Mouse (Mus musculus): ENCODE data around the gene Usp7.
"Not testable (repeated sequence)": the region's sequence is repeated elsewhere in the genome, so short reads cannot be mapped to it uniquely, and the experiment has no call there.

Gene Usp7

GRCm38 (mm10) chr16:8784753-8785152 is 7.4 kb downstream of the Usp7 start:
- in situ Hi-C loops (cut with MboI, MseI): loop anchor here in 1 of 2 experiments (10.0 to 25.0 kb wide), 2 partner anchors 1478 to 1570 kb away; no protein-coding TSS in a partner anchor

- in situ Hi-C loops (cut with MboI, MseI): loop anchor here in 1 of 2 experiments (10.0 to 25.0 kb wide), 2 partner anchors 1479 to 1571 kb away; no protein-coding TSS in a partner anchor
Measured at GRCm38 (mm10) chr16:8783198-8783913, 8.8 kb downstream of the Usp7 start.

DNA sequence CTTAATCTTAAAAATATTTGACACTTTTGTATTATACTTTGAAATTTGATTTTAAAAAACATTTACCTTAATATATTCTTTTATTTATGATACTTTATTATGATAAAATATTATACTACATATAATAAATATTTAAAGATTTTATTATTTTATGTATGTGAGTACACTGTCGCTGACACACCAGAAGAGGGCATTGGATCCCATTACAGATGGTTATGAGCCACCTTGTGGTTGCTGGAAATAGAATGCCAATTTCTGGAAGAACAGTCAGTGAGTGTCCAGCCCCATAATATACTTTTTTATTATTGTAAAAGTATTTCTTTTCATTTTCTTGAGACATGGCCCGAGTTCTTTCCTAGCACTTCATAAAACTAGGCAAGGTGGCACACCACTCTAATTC is 10.4 kb downstream of the Usp7 start:
- in situ Hi-C loops (cut with MboI, MseI): loop anchor here in 1 of 2 experiments (10.0 to 25.0 kb wide), 2 partner anchors 1481 to 1573 kb away; no protein-coding TSS in a partner anchor

DNA sequence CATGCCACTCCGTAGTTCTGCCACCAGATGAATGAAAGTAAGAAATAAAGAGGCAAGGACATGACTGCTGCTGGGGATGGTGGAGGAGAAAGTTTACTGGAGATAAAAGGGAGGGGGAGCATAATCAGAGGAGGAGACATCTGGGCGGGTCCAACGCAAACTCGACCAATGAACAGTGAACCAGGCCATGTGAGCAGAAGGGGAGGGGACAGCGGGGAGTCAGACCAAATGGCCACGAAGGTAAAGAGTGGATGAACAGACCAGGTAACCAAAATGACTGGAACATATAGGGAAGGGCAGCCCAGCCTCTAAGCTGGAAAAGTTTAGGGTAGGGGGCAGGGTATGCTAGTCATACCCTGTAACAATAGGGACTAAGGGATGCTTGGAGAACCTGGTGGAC is 10.9 kb downstream of the Usp7 start:
- in situ Hi-C loops (cut with MboI, MseI): loop anchor here in 1 of 2 experiments (10.0 to 25.0 kb wide), 2 partner anchors 1481 to 1574 kb away; no protein-coding TSS in a partner anchor

GRCm38 (mm10) chr16:8780187-8780586 is 11.9 kb downstream of the Usp7 start:
- in situ Hi-C loops (cut with MboI, MseI): loop anchor here in 1 of 2 experiments (10.0 to 25.0 kb wide), 2 partner anchors 1482 to 1575 kb away; no protein-coding TSS in a partner anchor

GRCm38 (mm10) chr16:8778697-8779096 is 13.4 kb downstream of the Usp7 start:
- in situ Hi-C loops (cut with MboI, MseI): loop anchor here in 1 of 2 experiments (25.0 kb wide), 1 partner anchor 1484 kb away; no protein-coding TSS in a partner anchor

DNA sequence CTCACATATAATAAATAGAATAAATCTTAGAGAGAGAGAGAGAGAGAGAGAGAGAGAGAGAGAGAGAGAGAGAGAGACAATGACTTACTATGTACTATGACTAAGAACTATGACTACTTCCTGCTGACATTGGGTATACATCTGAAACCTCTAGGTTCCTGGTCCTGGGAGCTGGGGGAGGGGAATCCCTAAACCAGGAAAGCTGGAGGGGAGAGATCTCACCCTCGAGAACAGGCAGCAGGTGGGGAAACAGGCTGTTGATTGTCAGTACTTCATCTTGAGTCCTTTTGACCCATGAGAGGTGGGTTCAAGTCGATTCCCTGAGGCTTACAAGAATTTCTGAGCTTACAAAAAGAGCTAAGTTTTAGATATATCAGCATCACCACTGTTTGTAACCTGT is 14.9 kb downstream of the Usp7 start:
- in situ Hi-C loops (cut with MboI, MseI): loop anchor here in 1 of 2 experiments (25.0 kb wide), 1 partner anchor 1485 kb away; no protein-coding TSS in a partner anchor

DNA sequence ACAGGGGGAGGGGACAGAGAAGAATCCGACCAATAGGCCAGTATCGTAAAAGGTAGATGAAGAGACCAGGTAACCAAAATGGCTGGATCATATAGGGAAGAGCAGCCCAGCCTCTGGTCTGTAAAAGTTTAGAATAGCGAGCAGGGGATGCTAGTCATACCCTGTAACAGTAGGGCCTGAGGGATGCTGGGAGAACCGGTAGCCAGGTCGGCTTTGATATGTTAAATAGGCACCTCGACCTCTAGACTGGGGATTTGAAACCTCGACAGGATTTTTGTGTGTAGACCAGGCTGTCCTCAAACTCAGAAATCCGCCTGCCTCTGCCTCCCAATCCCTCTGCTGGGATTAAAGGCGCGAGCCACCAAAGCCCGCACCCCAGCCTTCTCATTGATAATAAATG is 15.5 kb downstream of the Usp7 start:
- in situ Hi-C loops (cut with MboI, MseI): loop anchor here in 1 of 2 experiments (25.0 kb wide), 1 partner anchor 1486 kb away; no protein-coding TSS in a partner anchor

- in situ Hi-C loops (cut with MboI, MseI): no loop called here
Measured at GRCm38 (mm10) chr16:8771086-8771485, 21.0 kb downstream of the Usp7 start.

DNA sequence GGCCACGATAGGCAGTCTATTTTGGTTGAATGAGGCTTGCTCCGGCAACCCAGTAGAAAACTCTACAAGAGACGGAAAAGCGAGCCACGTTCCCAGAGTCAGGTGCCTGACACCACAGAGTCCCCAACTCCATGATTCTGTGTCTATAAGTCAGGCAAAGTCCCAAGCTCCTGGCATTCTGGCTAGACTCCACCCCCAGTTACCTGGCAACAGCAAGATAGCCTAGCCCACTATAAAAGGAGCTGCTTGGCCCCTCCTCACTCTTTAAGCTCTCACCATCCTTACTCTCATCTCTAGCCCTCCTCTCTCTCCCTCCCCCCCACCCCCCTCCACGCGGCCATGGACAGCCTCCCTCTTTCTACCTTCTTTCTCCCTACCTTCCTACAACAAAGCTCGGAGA is 21.8 kb downstream of the Usp7 start:
- in situ Hi-C loops (cut with MboI, MseI): not testable (repeated sequence)

DNA sequence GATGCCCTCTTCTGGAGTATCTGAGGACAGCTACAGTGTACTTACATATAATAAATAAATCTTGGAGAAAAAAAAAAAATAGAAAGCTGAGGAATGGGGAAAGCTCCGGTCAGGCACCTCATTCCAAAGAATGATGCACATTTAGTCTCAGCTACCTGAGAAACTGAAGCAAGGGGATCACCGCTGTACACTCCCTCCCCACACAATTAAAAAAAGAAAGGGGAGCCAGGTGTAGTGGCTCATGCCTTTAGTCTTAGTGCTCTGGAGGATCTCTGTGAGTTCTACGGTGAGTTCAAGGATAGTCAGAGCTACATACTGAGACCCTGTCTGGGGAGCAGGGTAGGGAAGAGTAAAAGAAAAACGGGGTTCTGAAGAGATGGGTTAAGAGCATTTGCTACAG is 22.6 kb downstream of the Usp7 start:
- in situ Hi-C loops (cut with MboI, MseI): loop anchor here in 1 of 2 experiments (5.0 kb wide), 1 partner anchor 82 kb away; no protein-coding TSS in a partner anchor

- in situ Hi-C loops (cut with MboI, MseI): loop anchor here in 1 of 2 experiments (5.0 kb wide), 1 partner anchor 82 kb away; no protein-coding TSS in a partner anchor
Measured at GRCm38 (mm10) chr16:8769065-8769464, 23.0 kb downstream of the Usp7 start.

GRCm38 (mm10) chr16:8768588-8768987 is 23.5 kb downstream of the Usp7 start:
- in situ Hi-C loops (cut with MboI, MseI): loop anchor here in 1 of 2 experiments (5.0 kb wide), 1 partner anchor 81 kb away; no protein-coding TSS in a partner anchor

- in situ Hi-C loops (cut with MboI, MseI): loop anchor here in 1 of 2 experiments (5.0 kb wide), 1 partner anchor 81 kb away; no protein-coding TSS in a partner anchor
Measured at GRCm38 (mm10) chr16:8768071-8768470, 24.0 kb downstream of the Usp7 start.

DNA sequence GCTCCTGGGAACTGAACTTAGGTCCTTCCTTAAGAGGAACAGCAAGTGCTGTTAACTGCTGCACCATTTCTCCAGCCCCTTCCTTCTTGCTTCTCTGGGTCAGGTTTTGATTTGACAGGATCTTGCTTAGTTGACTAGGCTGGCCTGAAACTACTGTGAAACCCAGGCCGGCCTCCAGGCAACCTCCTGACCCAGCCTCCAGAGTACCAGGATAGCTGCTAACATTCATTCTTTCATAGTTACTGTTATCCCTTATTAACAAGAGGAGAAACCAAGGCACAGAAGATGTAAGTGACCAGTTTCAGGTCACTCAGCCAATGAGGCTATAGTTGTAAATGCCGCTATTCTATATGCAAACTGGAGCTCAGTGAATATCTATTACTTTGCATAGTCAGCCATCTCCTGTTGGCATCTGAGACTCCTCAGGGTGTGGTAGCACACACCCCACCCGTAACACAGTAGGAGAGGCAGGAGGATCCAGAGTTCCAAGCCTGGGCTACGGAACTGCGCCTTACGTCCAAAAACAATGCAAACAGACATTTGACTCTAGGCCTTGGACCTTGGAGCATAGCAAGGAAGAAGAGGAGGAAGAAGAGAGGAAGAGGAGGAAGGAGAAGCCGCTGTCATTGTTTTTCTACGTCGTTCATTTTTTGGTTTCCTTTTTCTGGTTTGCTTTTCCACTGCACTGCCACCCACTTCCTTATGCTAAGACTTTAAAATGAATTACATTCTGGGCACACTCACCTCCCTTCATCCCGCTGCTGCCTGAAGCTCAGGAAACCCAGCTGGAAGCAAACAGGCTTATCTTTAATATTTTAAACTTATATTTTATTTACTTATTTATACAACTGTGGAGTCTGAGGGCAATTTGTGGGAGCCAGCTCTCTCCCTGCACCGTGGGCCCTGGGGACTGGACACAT is 24.7 kb downstream of the Usp7 start:
- in situ Hi-C loops (cut with MboI, MseI): loop anchor here in 1 of 2 experiments (5.0 kb wide), 1 partner anchor 80 kb away; no protein-coding TSS in a partner anchor

GRCm38 (mm10) chr16:8766196-8766595 is 25.9 kb downstream of the Usp7 start:
- in situ Hi-C loops (cut with MboI, MseI): loop anchor here in 1 of 2 experiments (5.0 kb wide), 1 partner anchor 79 kb away; no protein-coding TSS in a partner anchor

- in situ Hi-C loops (cut with MboI, MseI): no loop called here
Measured at GRCm38 (mm10) chr16:8764124-8764907, 27.8 kb downstream of the Usp7 start.

DNA sequence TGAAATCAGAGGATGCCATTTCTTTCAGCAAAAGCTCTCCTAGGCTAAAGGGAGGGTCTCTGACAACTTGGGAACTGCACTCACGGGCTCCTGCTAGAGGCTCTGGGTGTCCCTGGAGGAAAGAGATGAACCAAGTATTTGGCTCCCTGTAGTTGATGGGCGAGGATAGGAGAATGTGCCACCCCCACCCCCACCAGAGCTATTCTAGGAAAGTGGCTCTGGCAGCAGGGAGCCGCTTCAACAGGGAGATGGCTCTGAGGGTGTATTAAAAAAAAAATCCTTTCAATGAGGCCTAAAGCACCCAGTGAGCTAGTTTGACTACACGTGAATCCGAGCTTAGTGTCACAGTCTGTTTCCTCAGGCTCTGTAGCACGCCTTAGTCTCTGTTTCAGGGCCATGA is 29.1 kb downstream of the Usp7 start:
- in situ Hi-C loops (cut with MboI, MseI): no loop called here

GRCm38 (mm10) chr16:8761894-8762293 is 30.2 kb downstream of the Usp7 start:
- in situ Hi-C loops (cut with MboI, MseI): no loop called here

DNA sequence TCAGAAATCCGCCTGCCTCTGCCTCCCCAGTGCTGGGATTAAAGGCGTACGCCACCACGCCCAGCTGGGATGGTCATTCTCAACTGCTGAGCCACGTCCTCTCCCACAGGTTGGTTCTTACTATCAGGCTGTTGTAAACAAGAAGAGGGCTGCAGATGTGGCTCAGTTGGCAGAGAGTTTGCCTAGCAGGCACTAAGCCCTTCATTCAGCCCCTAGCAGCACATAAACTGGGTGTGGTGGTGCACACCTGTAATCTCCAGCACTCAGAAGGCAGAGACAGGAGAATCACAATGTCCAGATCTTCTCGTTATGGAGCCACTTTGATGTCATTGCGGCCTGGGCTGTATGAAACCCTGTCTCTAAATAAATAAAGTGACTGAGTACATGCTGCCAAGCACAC is 31.1 kb downstream of the Usp7 start:
- in situ Hi-C loops (cut with MboI, MseI): no loop called here
